ENCODE assay signal across 15 mouse cellular contexts in the genomic region with DNA sequence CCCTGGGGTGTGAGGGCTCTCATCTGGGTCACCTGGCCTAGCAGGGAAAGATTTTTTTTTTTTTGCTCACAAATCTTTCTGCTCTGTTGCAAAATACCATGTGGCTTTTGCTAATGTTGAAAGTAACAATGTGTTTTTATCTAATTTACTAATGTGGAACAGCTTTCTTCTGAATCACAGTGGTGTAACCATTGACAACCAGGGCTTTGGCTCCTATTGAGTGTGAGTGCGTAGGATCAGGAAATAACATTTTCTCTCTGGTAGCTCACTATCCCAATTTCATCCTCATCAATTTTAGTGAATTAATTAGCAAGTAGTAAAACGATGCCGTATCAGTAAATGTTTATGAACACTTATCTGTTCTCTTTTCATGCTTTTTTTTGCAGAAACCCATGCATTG.
DNase-seq lines count a peak whose midpoint lies in the region; TF ChIP-seq lines count a peak whose summit lies in the region.
"Had no signal": no experiment of that assay in that cellular context is flagged by ENCODE, and none has a peak within 500 bp of the region (broad histone marks: within the 10 kb centered on the region; RNA-seq: fewer than 3 reads in every experiment).

No protein-coding gene starts in this region.

- H3K4me3 ChIP-seq in layer of hippocampus, adult 2 months, result no peak overlapping the region
- H3K4me3 ChIP-seq: embryonic facial prominence, embryonic 10.5 days; heart, embryonic 12.5 days; hindbrain, embryonic 10.5 days had no signal

- DNase-seq in layer of hippocampus, adult 18-20 months (ENCODE audit: low spot score in 2 of 2), result peak; percentile 47 to 77
- DNase-seq in layer of hippocampus, postnatal 25 days (ENCODE audit: extremely low spot score in 1 of 2, low spot score in 1 of 2), result no peak
- peak; percentile 40 to 83 for DNase-seq in layer of hippocampus, adult 2 months (ENCODE audit: low spot score in 2 of 2)
- peak; percentile 20 to 82 for DNase-seq in layer of hippocampus, postnatal 14 days (ENCODE audit: low spot score in 2 of 2)
- no peak for DNase-seq in cerebellum, adult 11-12 months
- DNase-seq in gastrocnemius, postnatal 4 days (ENCODE audit: low spot score in 2 of 2), result no peak
- no peak for DNase-seq in yolk sac, embryonic 10.5 days (ENCODE audit: low spot score)
- DNase-seq: adrenal gland, postnatal 10 days; cerebellum, adult 2 months; cerebellum, postnatal 10 days; gastrocnemius, postnatal 36 days had no signal

- peak overlapping the region; percentile 82 for H3K27ac ChIP-seq in layer of hippocampus, adult 2 months
- H3K27ac ChIP-seq: embryonic facial prominence, embryonic 10.5 days; hindbrain, embryonic 10.5 days; hindbrain, embryonic 14.5 days had no signal

- TF ChIP-seq CTCF in layer of hippocampus, adult 2 months (conservative IDR thresholded peaks at IDR 0.05), result no peak

Comparison
In these comparisons a context has a peak if more than half of its experiments do, and no peak if none do; other contexts are left out.
1. DNase-seq: peak in layer of hippocampus, adult 18-20 months (2 of 2), layer of hippocampus, adult 2 months (2 of 2) and layer of hippocampus, postnatal 14 days (2 of 2); none in layer of hippocampus, postnatal 25 days (0 of 2), cerebellum, adult 11-12 months (single experiment), gastrocnemius, postnatal 4 days (0 of 2) and yolk sac, embryonic 10.5 days (single experiment).